In the genomic region with DNA sequence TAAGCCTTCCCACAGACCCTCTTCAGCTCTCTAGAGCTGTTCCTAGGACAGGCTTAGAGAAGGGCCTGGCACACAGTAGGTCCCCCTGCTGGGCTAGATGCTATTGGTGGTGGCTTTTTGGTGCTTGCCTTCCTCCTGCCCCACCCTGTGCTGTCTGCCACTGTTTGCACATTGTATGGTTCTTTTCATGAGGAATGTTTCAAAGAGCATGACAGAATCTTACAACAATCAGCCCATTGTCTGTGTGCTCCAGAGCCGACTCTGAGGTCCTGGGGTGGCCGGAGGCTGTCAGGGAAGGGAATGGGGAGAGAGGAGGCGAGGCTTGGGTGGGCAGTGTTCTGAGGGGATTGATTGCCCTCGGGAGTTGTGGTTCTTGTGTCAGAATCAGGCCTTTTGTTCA, we compare ENCODE assay signal across 9 mouse cellular contexts. TPM values are rescaled to one million over a fixed set of nuclear protein-coding genes. Genes with fewer than 3 reads are reported as not detected.
A peak's percentile ranks its signal among the peaks of the same experiment; 100 is the strongest.
DNase-seq lines count a peak whose midpoint lies in the region; ATAC-seq lines count a peak whose summit lies in the region.
"Had no signal": no experiment of that assay in that cellular context is flagged by ENCODE, and none has a peak within 500 bp of the region (broad histone marks: within the 10 kb centered on the region; RNA-seq: fewer than 3 reads in every experiment).

No protein-coding gene starts in this region.

- H3K36me3 ChIP-seq in heart, embryonic 16.5 days (ENCODE audit: control insufficient read depth, insufficient read depth) = peaks cover 24% of the 10 kb centered on the region
- peaks cover 75% of the 10 kb centered on the region for H3K36me3 ChIP-seq in hindbrain, embryonic 12.5 days
- peaks cover 40% of the 10 kb centered on the region for H3K36me3 ChIP-seq in neural tube, embryonic 14.5 days (ENCODE audit: control insufficient read depth, insufficient read depth, low read length)

- no peaks in the 10 kb centered on the region for H3K4me1 ChIP-seq in heart, embryonic 16.5 days (ENCODE audit: control insufficient read depth, insufficient read depth, low read length)
- peaks cover 32% of the 10 kb centered on the region for H3K4me1 ChIP-seq in hindbrain, embryonic 12.5 days
- 0 out of 2 replicates have a peak, but pooled peaks cover 3% of the 10 kb centered on the region for H3K4me1 ChIP-seq in neural tube, embryonic 14.5 days (ENCODE audit: control insufficient read depth, insufficient read depth, low read length)

- no peaks in the 10 kb centered on the region for H3K9me3 ChIP-seq in heart, embryonic 16.5 days (replicated peaks; ENCODE audit: control insufficient read depth, low read length)
- H3K9me3 ChIP-seq in hindbrain, embryonic 12.5 days (replicated peaks) = no peaks in the 10 kb centered on the region
- no peaks in the 10 kb centered on the region for H3K9me3 ChIP-seq in neural tube, embryonic 14.5 days (ENCODE audit: control insufficient read depth, low read length)

- H3K27me3 ChIP-seq in heart, embryonic 16.5 days (ENCODE audit: control insufficient read depth, insufficient read depth, low read length) = no peaks in the 10 kb centered on the region
- 0 out of 2 replicates have a peak, but pooled peaks cover 9% of the 10 kb centered on the region for H3K27me3 ChIP-seq in hindbrain, embryonic 12.5 days
- H3K27me3 ChIP-seq in neural tube, embryonic 14.5 days (ENCODE audit: control insufficient read depth, insufficient read depth, low read length) = no peaks in the 10 kb centered on the region

- no peak overlapping the region for H3K4me3 ChIP-seq in heart, embryonic 16.5 days (ENCODE audit: low read length)
- H3K4me3 ChIP-seq in hindbrain, embryonic 12.5 days = no peak overlapping the region
- H3K4me3 ChIP-seq in neural tube, embryonic 14.5 days (ENCODE audit: low read depth, low read length) = no peak overlapping the region

- peak overlapping the region; percentile 24; the same call in 1 of the 2 replicates for H3K27ac ChIP-seq in heart, embryonic 16.5 days (ENCODE audit: low read length)
- H3K27ac ChIP-seq in hindbrain, embryonic 12.5 days = peak overlapping the region; percentile 68
- 0 out of 2 replicates have a peak overlapping the region, but pooled peaks have one; percentile 62 for H3K27ac ChIP-seq in neural tube, embryonic 14.5 days (ENCODE audit: low read depth, low read length)

- H3K4me2 ChIP-seq in heart, embryonic 16.5 days (ENCODE audit: low read depth, low read length) = no peak overlapping the region
- H3K4me2 ChIP-seq in hindbrain, embryonic 12.5 days (replicated peaks) = no peak overlapping the region
- no peak overlapping the region for H3K4me2 ChIP-seq in neural tube, embryonic 14.5 days (ENCODE audit: low read depth, low read length)

- DNase-seq in heart, adult 9 months (ENCODE audit: low spot score in 2 of 2) = no peak
- DNase-seq in ZHBTc4 (ENCODE audit: low read depth, low spot score) = peak; percentile 86
- DNase-seq in ovary, postnatal 10 days (ENCODE audit: low spot score) = no peak
- DNase-seq in urinary bladder, adult 2 months (ENCODE audit: low spot score) = no peak
- DNase-seq in gastrocnemius, postnatal 36 days = no peak

- intact Hi-C loops in gastrocnemius, postnatal 36 days (cut with DNase I) = no loop called here

- H3K9ac ChIP-seq in heart, embryonic 16.5 days (ENCODE audit: low read length) = no peak overlapping the region
- 0 out of 2 replicates have a peak overlapping the region, but pooled peaks have one; percentile 35 for H3K9ac ChIP-seq in hindbrain, embryonic 12.5 days
- no peak overlapping the region for H3K9ac ChIP-seq in neural tube, embryonic 14.5 days (replicated peaks; ENCODE audit: low read depth, low read length)

- WGBS in heart, embryonic 16.5 days = 65% methylated on average over 4 of the region's 4 CpGs
- 14% methylated on average over 4 of the region's 4 CpGs for WGBS in hindbrain, embryonic 12.5 days
- 15% methylated on average over 4 of the region's 4 CpGs for WGBS in neural tube, embryonic 14.5 days

- ATAC-seq in heart, embryonic 16.5 days (replicated peaks; ENCODE audit: extremely low read depth, insufficient read depth, low FRiP score) = no peak
- ATAC-seq in hindbrain, embryonic 12.5 days (ENCODE audit: low FRiP score) = peak; percentile 70
- peak; percentile 73 for ATAC-seq in neural tube, embryonic 14.5 days (ENCODE audit: low read depth)

RNA-seq across cellular contexts. Expression of gene Itgb4, which starts 18.1 kb away (rescaled TPM):
- 2.7 and 4.4 TPM in 2 replicates for polyA plus RNA-seq in heart, embryonic 16.5 days (2015; fragmentation: Nextera tagmentation; extraction: Ambion mirVana)
- polyA plus RNA-seq in hindbrain, embryonic 12.5 days (2016; fragmentation: Nextera tagmentation; extraction: Ambion mirVana) = 1.7 and 2.1 TPM in 2 replicates
- 1.6 and 2.3 TPM in 2 replicates for polyA plus RNA-seq in neural tube, embryonic 14.5 days (2014; fragmentation: Nextera tagmentation; extraction: Ambion mirVana)
- 24.7 and 35.7 TPM in 2 replicates for polyA plus RNA-seq in urinary bladder, adult 2 months (2012; rRNA removed)
- 1 to 10 TPM; 1.9 to 3.3 TPM for total RNA-seq in gastrocnemius, postnatal 36 days (2021)

RNA-seq across cellular contexts. Expression of gene Recql5, which starts 23.2 kb away (rescaled TPM):
- polyA plus RNA-seq in heart, embryonic 16.5 days (2015; fragmentation: Nextera tagmentation; extraction: Ambion mirVana) = 13.2 and 13.6 TPM in 2 replicates
- 31.8 and 34.7 TPM in 2 replicates for polyA plus RNA-seq in hindbrain, embryonic 12.5 days (2016; fragmentation: Nextera tagmentation; extraction: Ambion mirVana)
- 15.3 and 19.9 TPM in 2 replicates for polyA plus RNA-seq in neural tube, embryonic 14.5 days (2014; fragmentation: Nextera tagmentation; extraction: Ambion mirVana)
- 26.4 and 29.5 TPM in 2 replicates for polyA plus RNA-seq in urinary bladder, adult 2 months (2012; rRNA removed)
- 1 to 10 TPM; 4.5 to 6.9 TPM for total RNA-seq in gastrocnemius, postnatal 36 days (2021)

RNA-seq across cellular contexts. Expression of gene Sap30bp, which starts 23.4 kb away (rescaled TPM):
- polyA plus RNA-seq in heart, embryonic 16.5 days (2015; fragmentation: Nextera tagmentation; extraction: Ambion mirVana) = 20.2 and 23.5 TPM in 2 replicates
- polyA plus RNA-seq in hindbrain, embryonic 12.5 days (2016; fragmentation: Nextera tagmentation; extraction: Ambion mirVana) = 51.0 and 54.4 TPM in 2 replicates
- 40.1 and 45.5 TPM in 2 replicates for polyA plus RNA-seq in neural tube, embryonic 14.5 days (2014; fragmentation: Nextera tagmentation; extraction: Ambion mirVana)
- 31.6 and 33.7 TPM in 2 replicates for polyA plus RNA-seq in urinary bladder, adult 2 months (2012; rRNA removed)
- 10 to 100 TPM; 11.5 to 11.6 TPM for total RNA-seq in gastrocnemius, postnatal 36 days (2021)

RNA-seq across cellular contexts. Expression of gene Smim6, which starts 44.6 kb away (rescaled TPM):
- polyA plus RNA-seq in heart, embryonic 16.5 days (2015; fragmentation: Nextera tagmentation; extraction: Ambion mirVana) = 3.7 and 5.7 TPM in 2 replicates
- polyA plus RNA-seq in hindbrain, embryonic 12.5 days (2016; fragmentation: Nextera tagmentation; extraction: Ambion mirVana) = 1.3 TPM in 2 replicates
- 0.43 and 0.64 TPM in 2 replicates for polyA plus RNA-seq in neural tube, embryonic 14.5 days (2014; fragmentation: Nextera tagmentation; extraction: Ambion mirVana)
- 16.9 and 17.8 TPM in 2 replicates for polyA plus RNA-seq in urinary bladder, adult 2 months (2012; rRNA removed)
- not detected for total RNA-seq in gastrocnemius, postnatal 36 days (2021)
- total RNA-seq: layer of hippocampus, adult 8-10 months had no signal

RNA-seq across cellular contexts. Expression of gene Galk1, which starts 56.1 kb away (rescaled TPM):
- polyA plus RNA-seq in heart, embryonic 16.5 days (2015; fragmentation: Nextera tagmentation; extraction: Ambion mirVana) = 142 and 153 TPM in 2 replicates
- polyA plus RNA-seq in hindbrain, embryonic 12.5 days (2016; fragmentation: Nextera tagmentation; extraction: Ambion mirVana) = 109 and 115 TPM in 2 replicates
- 45.0 and 53.6 TPM in 2 replicates for polyA plus RNA-seq in neural tube, embryonic 14.5 days (2014; fragmentation: Nextera tagmentation; extraction: Ambion mirVana)
- 45.4 and 51.7 TPM in 2 replicates for polyA plus RNA-seq in urinary bladder, adult 2 months (2012; rRNA removed)
- total RNA-seq in gastrocnemius, postnatal 36 days (2021) = 1 to 10 TPM; 3.0 to 3.8 TPM
